Mouse (Mus musculus): ENCODE measurements at regions not wholly inside any gene's neighbourhood (a gene's known extent, or its start where the extent isn't known, plus 50 kb on each side); places are given as distances from the start of the nearest gene placed in this dataset.
A peak's percentile ranks its signal among the peaks of the same experiment; 100 is the strongest.

DNA sequence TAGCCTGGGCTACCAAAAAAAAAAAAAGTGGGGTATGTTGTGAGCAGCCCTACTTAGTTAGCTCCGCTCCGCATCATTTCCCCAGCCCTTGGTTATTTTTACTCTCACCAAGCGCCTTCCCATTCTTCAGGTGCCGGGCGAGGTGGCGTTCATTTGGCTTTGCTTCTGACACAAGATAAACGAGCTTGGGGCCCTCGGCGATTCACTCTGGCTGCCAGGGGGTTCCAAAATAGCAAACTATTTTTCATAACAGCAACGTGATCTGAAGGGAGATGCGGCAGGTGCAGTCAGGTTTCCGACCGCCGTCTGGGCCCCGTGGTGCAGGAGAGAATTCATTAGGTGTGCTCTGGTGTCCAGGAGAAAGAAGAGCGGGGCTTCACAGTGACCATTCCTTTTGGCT is 403.6 kb upstream of the Rora start:
- DNase-seq (ENCODE audit: low spot score in 2 of 2): no peak

GRCm38 (mm10) chr9:68254218-68254617 is 399.4 kb upstream of the Rora start:
- no peak for DNase-seq (ENCODE audit: low spot score in 2 of 2)

DNA sequence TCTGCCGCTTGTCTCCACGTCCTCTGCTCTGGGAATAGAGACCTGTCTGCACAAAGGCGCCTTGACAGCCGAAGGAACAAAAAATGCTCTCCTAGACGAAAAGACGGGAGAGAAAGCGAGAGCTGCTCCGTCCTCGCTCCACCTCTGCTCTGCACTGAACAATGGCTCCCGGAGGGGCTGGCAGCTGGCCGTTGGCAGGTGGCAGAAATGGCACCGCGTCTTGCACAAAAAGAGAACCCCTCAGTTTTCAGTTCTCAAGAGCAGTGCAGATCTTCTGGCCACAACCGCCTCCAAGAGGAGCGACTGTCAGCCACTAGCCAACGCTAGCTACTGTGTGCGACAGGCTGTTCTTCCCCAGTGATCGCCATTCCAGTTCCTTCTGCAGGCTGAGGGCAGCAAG is 385.0 kb upstream of the Rora start:
- DNase-seq (ENCODE audit: low spot score in 2 of 2): no peak

DNA sequence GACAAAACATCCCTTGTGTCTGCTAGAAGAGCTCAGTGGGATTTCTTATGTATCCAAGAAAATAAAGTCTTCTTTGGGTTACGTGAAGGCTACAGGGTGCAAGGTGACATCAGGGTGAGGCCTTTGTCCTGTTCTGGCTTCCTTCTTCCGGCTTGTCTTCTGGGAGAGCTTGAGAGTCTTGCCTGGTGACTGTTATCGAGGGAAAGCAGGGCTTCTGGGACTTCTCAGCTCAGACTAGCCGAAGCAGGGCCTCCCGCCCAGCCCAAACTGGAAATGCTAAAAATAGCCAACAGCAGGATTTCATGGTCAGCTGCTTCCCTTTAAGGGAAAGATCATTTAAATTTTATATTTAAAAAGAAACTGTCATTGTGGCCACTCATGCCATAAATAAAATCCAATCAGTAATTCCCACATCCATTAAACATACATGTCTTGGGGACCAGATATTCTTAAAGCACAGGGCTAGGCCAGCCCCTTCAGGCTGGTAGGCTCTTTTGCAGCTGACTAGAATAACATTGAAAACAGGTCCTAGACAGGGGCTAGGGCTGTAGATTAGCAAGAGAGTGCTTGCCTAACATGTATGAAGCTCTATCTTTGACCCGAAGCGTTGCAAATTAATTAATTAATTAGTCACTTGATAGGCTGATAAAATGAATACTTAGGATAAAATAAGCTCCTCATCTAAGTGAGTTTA is 351.2 kb upstream of the Rora start:
- no peak for DNase-seq (ENCODE audit: low spot score in 2 of 2)

DNA sequence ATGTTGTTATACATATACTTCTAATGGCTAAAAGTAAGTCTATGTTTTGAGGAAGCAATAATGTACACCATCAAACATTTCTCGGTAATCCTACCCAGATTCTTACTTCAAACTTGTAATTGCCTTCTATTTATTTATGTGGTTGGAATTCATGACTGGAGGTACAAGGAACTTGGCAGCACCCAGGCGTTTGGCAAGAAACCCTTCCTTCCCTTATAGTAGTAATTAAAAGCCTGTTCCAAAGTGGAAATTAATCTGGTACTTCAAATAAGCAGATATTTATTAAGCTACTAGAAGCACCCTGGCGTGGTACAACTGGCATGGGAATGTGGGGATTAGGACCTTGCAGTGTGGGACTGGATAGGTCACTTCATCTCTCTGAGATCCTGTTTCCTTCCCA is 322.9 kb upstream of the Rora start:
- no peak for DNase-seq (ENCODE audit: low spot score in 2 of 2)

GRCm38 (mm10) chr9:68340921-68341320 is 312.7 kb upstream of the Rora start:
- DNase-seq (ENCODE audit: low spot score in 2 of 2): no peak

- DNase-seq (ENCODE audit: low spot score in 2 of 2): no peak
These were observed 312.1 kb upstream of the Rora start for GRCm38 (mm10) chr9:68341511-68341910.

DNA sequence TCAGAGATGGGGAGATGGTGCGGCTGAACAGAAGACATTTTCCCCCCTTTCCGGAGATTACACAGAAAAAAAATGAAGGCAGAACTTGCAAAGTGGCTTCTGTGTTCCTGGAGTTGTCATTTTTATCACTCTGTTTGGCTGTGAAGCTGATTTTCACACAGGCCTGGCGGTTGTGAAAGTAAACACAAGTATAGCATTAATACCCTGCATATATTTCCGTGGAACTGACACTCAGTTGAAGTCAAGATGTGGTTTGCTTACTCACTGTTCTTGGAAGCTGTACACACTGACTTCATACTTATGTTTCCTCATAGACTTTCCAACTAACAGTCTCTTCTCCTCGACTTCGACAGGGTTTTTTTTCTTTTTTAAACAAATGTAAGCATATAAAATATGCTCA is 306.2 kb upstream of the Rora start:
- peak; percentile 16 to 26 for DNase-seq (ENCODE audit: low spot score in 2 of 2)

DNA sequence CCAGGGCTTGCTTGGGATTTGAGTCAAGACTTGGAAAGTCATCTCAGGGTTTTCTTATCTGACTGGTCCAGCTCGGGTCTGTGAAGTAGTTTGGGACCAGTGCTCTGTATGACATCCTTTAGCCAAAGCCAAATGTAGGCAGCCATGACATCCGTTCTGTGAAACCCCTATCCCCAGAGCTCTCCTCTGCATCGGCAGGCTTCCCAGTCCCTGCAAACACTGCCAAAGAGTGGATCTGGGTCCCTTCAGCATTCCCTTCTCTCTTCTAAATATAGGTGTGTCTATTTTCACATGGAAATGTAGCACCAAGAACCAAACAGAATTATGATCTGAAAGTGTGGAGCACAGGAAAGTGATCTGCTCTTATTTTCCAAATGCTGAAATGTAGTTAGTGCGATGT is 302.1 kb upstream of the Rora start:
- no peak for DNase-seq (ENCODE audit: low spot score in 2 of 2)

DNA sequence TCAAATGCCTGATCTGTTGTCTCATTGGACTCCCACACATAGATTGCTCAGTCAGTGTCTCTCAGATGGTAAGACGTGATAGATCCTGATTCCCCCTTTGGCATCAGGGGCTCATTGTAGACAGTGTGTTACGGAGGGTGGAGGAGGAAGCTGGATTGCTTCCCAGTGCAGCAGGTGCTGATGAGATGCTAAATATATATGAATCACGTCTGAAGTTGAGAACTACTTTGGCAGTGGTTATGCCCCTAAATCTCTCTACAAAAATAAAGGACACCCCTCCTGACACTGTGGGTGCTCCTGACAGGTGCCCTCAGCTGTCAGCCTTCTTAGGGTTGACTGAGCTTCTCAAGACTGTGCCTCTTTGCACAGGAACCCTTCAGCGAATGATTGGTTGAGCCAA is 299.1 kb upstream of the Rora start:
- DNase-seq (ENCODE audit: low spot score in 2 of 2): peak; percentile 8 to 22

DNA sequence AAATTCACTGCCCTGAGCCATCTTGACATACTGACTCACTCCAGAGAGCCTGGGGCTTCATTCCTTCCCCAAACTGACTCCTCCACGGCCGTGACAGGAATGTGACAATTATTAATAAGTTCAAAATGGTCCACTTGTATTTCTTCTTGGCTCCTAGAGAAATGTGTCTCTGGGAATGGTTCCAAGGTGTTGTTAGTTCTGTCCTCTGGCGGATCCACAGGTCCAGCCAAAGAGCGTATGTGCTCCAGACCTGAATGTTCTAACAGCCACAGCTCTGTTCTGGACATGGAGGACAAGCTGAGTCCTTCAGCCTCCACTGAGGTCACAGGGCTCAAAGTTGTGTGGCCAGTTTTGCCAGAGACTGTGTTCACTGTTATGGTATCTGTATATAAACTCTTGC is 297.5 kb upstream of the Rora start:
- no peak for DNase-seq (ENCODE audit: low spot score in 2 of 2)

DNA sequence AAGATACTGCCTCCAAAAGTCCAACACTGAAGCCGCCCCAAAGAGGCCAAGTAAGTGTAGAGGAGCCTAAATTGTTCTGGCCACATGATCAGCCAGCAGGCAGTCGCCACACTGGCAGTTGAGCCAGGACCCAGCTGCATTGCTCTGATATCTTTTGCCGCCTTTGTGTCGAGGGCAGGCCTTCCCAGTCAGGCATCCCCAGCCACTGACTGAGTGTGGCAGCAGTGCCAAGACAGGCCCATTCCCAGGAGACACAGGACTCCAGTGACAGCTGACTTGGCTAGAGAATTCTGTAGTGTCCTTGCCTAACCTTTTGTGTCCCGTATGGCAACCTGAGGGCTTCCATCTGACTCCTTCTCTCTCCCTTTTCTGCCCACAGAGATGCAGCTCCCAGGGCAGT is 296.4 kb upstream of the Rora start:
- peak; percentile 1 to 5 for DNase-seq (ENCODE audit: low spot score in 2 of 2)

DNA sequence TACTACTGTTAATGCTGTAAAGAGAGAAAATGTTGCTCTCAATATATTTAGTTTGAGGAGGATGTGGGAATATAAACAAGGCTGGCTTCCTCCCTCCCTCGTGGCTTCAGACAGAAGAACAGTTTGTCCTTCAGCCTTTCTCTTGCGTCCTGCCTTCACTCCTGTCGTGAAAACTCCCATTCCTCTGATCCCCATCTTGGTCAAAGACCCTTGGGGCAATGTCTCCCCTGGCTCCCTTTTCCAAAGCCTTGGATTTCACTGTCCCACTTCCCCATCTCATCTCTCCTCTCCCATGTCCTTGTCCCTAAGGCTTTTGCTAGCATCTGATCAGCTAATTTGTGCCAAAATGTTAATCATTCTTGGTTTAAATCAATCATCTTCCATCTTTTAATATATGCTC is 286.6 kb upstream of the Rora start:
- DNase-seq (ENCODE audit: low spot score in 2 of 2): no peak

DNA sequence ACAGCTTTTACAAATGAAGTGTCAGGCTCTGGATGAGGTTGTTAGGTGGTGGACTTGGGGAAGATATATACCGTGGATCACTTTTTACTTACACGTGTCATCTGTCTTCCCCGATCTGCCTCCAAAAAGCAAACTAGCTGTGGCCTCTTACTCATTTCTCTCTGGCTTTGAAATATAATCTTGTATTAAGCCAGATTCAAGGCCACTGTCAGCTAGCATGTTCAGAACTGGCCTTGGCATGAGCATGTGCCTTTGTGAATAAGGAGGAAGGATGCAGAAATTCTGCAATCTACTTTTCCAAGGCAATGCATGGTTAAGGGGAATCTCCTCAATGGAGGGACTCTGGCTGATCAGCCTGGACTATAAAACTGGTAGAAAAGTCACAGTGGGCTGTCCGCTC is 286.0 kb upstream of the Rora start:
- no peak for DNase-seq (ENCODE audit: low spot score in 2 of 2)

- no peak for DNase-seq (ENCODE audit: low spot score in 2 of 2)
These were observed 280.9 kb upstream of the Rora start for GRCm38 (mm10) chr9:68372726-68373125.

GRCm38 (mm10) chr9:68376222-68376621 is 277.4 kb upstream of the Rora start:
- no peak for DNase-seq (ENCODE audit: low spot score in 2 of 2)

DNA sequence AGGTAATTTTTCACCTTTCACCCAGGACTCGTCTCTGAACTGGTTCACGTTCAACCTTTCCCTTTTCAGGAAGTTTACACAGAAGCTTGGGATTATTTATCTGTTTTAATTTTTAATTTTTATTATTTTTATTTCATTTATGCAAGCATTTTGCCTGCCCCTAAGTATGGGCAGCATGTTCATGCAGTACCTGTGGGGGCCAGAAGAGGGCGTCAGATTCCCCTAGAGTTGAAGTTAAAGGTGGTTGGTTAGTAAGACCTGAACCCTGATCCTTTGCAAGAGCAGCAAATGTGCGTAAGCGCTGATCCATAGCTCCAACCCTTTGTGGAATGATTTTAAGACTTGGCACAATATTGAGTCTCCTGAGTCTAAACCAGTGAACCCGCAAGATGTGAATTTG is 271.7 kb upstream of the Rora start:
- DNase-seq (ENCODE audit: low spot score in 2 of 2): no peak

DNA sequence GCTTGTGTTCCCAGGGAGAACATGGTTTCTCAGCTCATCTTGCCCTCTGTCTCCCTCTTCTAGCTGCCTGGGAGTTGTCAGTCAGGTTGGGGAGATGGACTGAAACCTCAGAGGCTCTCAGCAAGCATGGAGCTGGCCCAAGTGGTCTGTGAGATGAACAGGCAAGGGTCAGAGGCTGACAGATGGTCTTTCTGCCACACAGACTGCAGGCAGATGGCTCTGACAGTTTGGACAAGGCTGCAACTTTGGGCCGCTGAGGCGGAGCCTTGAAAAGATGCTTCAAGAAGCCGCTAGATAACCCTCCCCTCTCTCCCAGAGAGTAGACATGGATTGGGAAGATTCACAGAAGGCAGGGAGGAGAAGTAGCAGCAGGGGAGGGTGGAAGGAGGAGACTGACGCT is 252.7 kb upstream of the Rora start:
- no peak for DNase-seq (ENCODE audit: low spot score in 2 of 2)

DNA sequence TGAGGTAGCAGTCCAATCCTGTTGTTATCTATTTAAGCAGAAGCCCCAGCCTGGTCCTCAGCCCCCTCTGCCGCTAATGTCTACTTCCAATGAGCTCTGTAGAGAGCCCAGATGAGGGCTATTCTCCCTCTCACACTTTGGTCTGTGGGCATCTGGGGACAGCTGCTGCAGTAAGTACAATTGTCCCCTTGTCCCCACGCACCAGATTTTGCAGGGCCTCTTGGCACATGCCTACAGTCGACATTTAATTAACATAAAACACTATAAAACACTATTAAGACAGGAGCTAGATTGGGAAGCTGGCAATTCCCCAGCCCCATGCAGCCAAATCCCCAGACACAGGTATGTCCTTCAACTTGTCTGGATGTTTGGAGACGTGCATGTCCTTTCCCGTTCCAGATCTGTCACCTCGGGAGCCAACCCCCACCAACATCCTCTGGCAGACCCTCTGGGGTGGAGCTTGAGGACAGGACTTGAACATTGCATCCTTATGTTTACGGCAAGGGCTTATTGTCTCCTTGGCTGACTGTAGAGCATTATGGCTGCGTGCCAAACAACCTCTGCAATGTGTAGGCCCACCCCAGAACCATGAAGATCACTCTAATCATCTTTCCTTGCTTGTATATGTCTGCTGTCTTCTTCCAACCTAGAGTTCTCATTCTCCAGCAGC is 251.3 kb upstream of the Rora start:
- DNase-seq (ENCODE audit: low spot score in 2 of 2): peak; percentile 2 to 18

GRCm38 (mm10) chr9:68402981-68403380 is 250.6 kb upstream of the Rora start:
- DNase-seq (ENCODE audit: low spot score in 2 of 2): no peak

DNA sequence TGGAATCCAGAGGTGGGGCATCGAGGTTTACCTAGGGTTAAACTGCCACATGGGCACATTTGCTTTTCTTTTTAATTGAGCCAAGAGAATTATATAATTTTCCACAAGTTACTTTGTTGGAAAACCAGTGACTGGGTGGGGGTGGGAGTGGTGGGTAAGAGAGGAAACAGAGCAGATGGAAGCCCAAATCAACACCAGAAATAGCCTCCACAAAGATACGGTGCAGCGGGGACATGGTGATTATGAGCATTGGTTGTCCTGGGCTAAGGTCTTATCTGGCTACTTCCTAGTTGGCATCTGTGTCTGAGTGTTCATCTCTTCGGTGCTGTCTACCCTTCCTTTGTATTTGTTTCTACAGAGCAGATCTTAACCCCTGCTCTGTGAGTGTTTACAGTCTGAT is 250.1 kb upstream of the Rora start:
- DNase-seq (ENCODE audit: low spot score in 2 of 2): no peak

- DNase-seq (ENCODE audit: low spot score in 2 of 2): no peak
These were observed 243.8 kb upstream of the Rora start for GRCm38 (mm10) chr9:68409786-68410185.

- no peak for DNase-seq (ENCODE audit: low spot score in 2 of 2)
These were observed 227.3 kb upstream of the Rora start for GRCm38 (mm10) chr9:68426286-68426685.

- no peak for DNase-seq (ENCODE audit: low spot score in 2 of 2)
These were observed 190.8 kb upstream of the Rora start for GRCm38 (mm10) chr9:68462755-68463154.
